Mouse (Mus musculus) frontal cortex, postnatal 14 days (tissue): ENCODE measurements at regions not wholly inside any gene's neighbourhood (a gene's known extent, or its start where the extent isn't known, plus 50 kb on each side); places are given as distances from the start of the nearest gene placed in this dataset.

ENCODE experiments used
- DNase-seq, 2 experiments: peaks; one replicate each; pipeline ENCODE4 v3.0.0; 2022; ENCODE audit warnings: low spot score in 2 of 2

DNA sequence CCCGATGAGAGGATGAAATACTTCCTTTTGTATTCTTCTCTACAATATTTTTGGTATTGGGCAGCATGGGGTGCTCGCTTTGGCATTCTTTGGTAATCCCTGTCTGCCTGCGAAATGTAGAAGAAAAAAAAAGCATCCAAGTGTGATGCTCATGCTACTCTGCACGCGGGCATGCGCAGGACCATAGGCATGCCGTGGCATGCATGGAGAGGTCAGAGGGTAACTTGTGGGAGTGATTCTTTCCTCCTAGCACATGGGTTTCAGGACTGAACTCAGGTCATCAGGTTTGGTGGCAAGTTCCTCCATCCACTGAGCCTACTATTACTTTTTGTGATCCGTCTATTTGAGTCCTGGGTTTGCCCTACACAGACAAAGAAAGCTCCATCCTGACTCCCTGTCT lies 74.3 kb downstream of the Gm525 start:
- DNase-seq, result no peak

DNA sequence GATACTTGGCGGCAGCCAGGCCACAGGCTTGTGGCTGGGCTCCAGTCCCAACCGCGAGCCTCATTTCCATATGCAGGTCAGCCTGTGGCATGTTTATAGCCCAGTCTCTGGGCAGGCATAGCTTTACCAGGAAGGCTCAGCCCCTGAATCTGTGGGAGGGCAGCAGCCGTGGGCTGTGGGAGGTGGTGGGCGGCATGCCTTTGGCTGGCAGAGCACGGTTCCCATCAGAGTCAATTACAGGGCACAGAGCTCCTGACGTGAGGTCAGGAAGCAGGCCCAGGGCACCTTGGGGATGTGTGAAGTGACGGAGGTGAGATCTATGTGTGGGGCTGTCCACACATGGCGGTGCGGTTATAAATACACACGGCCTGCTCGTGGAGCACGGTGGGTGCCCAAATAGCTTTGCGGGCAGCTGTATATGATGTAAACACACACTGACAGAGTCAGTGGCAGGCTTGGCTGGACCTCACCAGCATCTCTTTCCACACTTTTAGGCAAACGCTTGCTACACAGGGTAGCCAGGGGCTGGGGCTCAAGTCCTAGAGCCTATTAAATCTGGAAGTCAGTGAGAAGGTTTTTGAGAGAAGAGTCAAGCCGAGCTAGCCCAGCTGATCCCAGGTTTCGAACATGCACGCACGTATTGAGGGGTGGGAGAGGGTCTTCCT lies 71.8 kb downstream of the Gm525 start:
- DNase-seq, result no peak

DNA sequence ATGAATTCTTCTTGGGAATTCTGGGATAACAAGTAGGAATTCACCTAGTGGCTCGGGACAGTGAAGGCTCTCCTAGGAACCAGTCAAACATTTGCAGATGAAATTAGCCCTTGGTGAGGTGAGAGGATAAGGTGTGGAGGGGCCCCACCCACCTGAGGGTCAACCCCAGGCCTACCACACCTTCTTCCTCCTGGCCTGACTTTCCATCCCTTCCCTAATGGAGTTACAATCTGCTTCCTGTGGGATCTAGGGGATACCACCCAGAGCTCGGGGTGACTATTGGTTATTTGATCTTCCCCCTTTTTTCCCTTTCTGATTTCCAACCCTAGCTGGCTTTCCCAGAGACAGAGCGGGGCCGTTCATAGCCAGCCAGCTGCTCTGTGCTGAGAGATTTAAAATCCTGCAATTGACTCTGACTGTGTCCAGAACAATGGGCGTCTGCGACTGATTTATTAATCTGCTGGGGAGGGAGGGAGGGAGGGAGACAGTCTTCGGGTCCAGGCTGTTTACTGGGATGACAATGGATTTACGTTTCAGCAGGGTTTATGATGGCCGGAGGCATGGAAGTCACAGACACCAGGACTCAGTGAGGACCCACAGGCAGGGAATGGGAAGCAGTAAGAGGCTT lies 69.0 kb downstream of the Gm525 start:
- DNase-seq, result no peak
